Mouse (Mus musculus): Measurements from ENCODE around the gene Specc1. TPM values are rescaled to one million over a fixed set of nuclear protein-coding genes. Genes with fewer than 3 reads are reported as not detected.

Specc1 gene
- polyA plus RNA-seq, 1 experiment from 2014 or later = 8.7 TPM

DNA sequence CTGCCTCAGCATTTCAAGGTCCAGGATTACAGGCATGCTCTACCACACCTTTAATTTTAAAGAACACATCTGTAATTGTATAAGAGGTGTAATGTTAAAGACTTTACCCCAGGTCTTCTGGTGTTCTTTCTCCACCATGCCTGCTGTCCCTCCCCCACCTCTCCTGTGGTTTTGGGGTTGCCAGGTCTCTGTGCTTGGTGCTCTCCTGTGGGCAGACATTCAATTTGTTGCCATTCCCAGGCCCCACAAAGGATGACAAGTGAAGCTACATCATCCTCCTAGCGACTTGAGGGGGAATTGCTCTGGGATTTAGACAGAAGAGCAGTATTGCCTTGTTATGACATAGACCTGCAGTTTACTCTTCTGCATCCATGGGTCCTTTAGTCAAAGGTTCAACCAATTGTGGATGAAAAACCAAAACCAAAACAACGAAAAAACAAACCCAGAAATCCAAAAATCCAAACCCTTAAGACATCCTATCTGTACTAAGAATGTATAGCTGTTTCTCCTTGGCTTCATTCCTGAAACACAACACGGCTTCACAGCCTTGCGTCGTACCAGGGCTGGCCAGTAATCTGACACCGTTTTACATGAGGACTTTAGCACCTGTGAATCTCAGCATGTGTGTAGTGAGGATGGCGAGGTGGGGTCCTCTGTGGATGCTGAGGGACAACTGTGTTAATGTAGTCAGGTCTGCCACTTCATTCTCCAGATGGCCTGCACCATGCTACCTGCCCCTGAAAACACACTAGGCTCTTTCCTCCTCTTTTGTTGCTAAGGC, 15.1 kb downstream of the Specc1 start:
- WGBS = 25% methylated on average over 7 of the region's 7 CpGs
- no peak for TF ChIP-seq CTCF (IDR thresholded peaks at IDR 0.05; ENCODE audit: low read depth)
- no peak overlapping the region for H3K9ac ChIP-seq (ENCODE audit: low read depth, low read length)

GRCm38 (mm10) chr11:61974106-61974707, 17.6 kb downstream of the Specc1 start:
- DNase-seq (ENCODE audit: low spot score) (no peak), ATAC-seq (replicated peaks; ENCODE audit: low FRiP score, low read depth) (no peak)
- Histone ChIP-seq H3K9ac (ENCODE audit: low read depth, low read length) (no peak overlapping the region), H3K27me3 (ENCODE audit: insufficient read depth, low read length) (no peaks in the 10 kb centered on the region), H3K4me1 (replicated peaks; ENCODE audit: insufficient read depth, low read length) (0 out of 2 replicates have a peak, but pooled peaks cover 3% of the 10 kb centered on the region), H3K4me2 (ENCODE audit: low read length) (no peak overlapping the region), H3K4me3 (replicated peaks; ENCODE audit: low read depth, low read length) (no peak overlapping the region), H3K36me3 (ENCODE audit: insufficient read depth, low read length) (no peaks in the 10 kb centered on the region), H3K9me3 (replicated peaks; ENCODE audit: low read length) (no peaks in the 10 kb centered on the region), H3K27ac (no peak overlapping the region)
- TF ChIP-seq CTCF (IDR thresholded peaks at IDR 0.05; ENCODE audit: low read depth) = no peak
- whole genome bisulfite sequencing = 45% methylated on average over 13 of the region's 13 CpGs

More for the DNA sequence above, 15.1 kb downstream of the Specc1 start:
- Histone ChIP-seq H3K4me1 (replicated peaks; ENCODE audit: insufficient read depth, low read length) (0 out of 2 replicates have a peak, but pooled peaks cover 3% of the 10 kb centered on the region), H3K36me3 (ENCODE audit: insufficient read depth, low read length) (no peaks in the 10 kb centered on the region), H3K4me3 (replicated peaks; ENCODE audit: low read depth, low read length) (no peak overlapping the region), H3K27me3 (ENCODE audit: insufficient read depth, low read length) (no peaks in the 10 kb centered on the region), H3K27ac (no peak overlapping the region), H3K4me2 (ENCODE audit: low read length) (no peak overlapping the region), H3K9me3 (replicated peaks; ENCODE audit: low read length) (no peaks in the 10 kb centered on the region)
- DNase-seq (ENCODE audit: low spot score) (no peak), ATAC-seq (replicated peaks; ENCODE audit: low FRiP score, low read depth) (no peak)

DNA sequence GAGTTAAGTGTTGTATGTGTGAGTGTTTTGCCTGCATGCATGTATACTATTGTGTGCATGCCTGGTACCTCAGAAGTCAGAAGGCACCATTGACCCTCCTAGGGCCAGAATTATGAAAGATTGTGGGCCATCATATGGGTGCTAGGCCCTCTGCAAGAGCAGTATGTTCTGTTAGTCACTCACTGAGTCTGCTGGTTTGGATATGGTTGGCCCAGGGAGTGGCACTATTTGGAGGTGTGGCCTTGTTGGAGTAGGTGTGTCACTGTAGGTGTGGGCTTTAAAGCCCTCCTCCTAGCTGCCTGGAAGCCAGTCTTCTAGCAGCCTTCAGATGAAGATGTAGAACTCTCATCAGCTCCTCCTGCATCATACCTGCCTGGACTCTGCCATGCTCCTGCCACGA, 19.2 kb downstream of the Specc1 start:
- no peaks in the 10 kb centered on the region for H3K36me3 ChIP-seq (ENCODE audit: insufficient read depth, low read length)
- H3K27me3 ChIP-seq (ENCODE audit: insufficient read depth, low read length) = no peaks in the 10 kb centered on the region
- 0 out of 2 replicates have a peak, but pooled peaks cover under 1% of the 10 kb centered on the region for H3K4me1 ChIP-seq (replicated peaks; ENCODE audit: insufficient read depth, low read length)
- H3K4me3 ChIP-seq (replicated peaks; ENCODE audit: low read depth, low read length) = no peak overlapping the region
- no peak overlapping the region for H3K4me2 ChIP-seq (ENCODE audit: low read length)
- H3K27ac ChIP-seq = no peak overlapping the region
- no peaks in the 10 kb centered on the region for H3K9me3 ChIP-seq (replicated peaks; ENCODE audit: low read length)
- DNase-seq (ENCODE audit: low spot score) (no peak), ATAC-seq (replicated peaks; ENCODE audit: low FRiP score, low read depth) (no peak)
- no peak overlapping the region for H3K9ac ChIP-seq (ENCODE audit: low read depth, low read length)
- TF ChIP-seq CTCF (IDR thresholded peaks at IDR 0.05; ENCODE audit: low read depth) = no peak
- 60% methylated on average over 1 of the region's 1 CpGs for WGBS

- no peak overlapping the region for H3K4me3 ChIP-seq (replicated peaks; ENCODE audit: low read depth, low read length)
- no peaks in the 10 kb centered on the region for H3K27me3 ChIP-seq (ENCODE audit: insufficient read depth, low read length)
- TF ChIP-seq CTCF (IDR thresholded peaks at IDR 0.05; ENCODE audit: low read depth) = peak; percentile 37; the same call in 1 of the 2 replicates
- H3K9me3 ChIP-seq (replicated peaks; ENCODE audit: low read length) = no peaks in the 10 kb centered on the region
- DNase-seq (ENCODE audit: low spot score) = no peak
- no peak overlapping the region for H3K9ac ChIP-seq (ENCODE audit: low read depth, low read length)
- no peaks in the 10 kb centered on the region for H3K36me3 ChIP-seq (ENCODE audit: insufficient read depth, low read length)
- H3K4me1 ChIP-seq (replicated peaks; ENCODE audit: insufficient read depth, low read length) = no peaks in the 10 kb centered on the region
- ATAC-seq (replicated peaks; ENCODE audit: low FRiP score, low read depth) = no peak
- 76% methylated on average over 2 of the region's 2 CpGs for WGBS
- no peak overlapping the region for H3K27ac ChIP-seq
- H3K4me2 ChIP-seq (ENCODE audit: low read length) = no peak overlapping the region
Measured at GRCm38 (mm10) chr11:61981285-61981684, 24.7 kb downstream of the Specc1 start.

- DNase-seq (ENCODE audit: low spot score) (no peak), ATAC-seq (replicated peaks; ENCODE audit: low FRiP score, low read depth) (no peak)
- Histone ChIP-seq H3K4me2 (ENCODE audit: low read length) (no peak overlapping the region), H3K4me1 (replicated peaks; ENCODE audit: insufficient read depth, low read length) (no peaks in the 10 kb centered on the region), H3K27me3 (ENCODE audit: insufficient read depth, low read length) (no peaks in the 10 kb centered on the region), H3K9ac (ENCODE audit: low read depth, low read length) (no peak overlapping the region), H3K4me3 (replicated peaks; ENCODE audit: low read depth, low read length) (no peak overlapping the region), H3K36me3 (ENCODE audit: insufficient read depth, low read length) (no peaks in the 10 kb centered on the region), H3K27ac (no peak overlapping the region), H3K9me3 (replicated peaks; ENCODE audit: low read length) (no peaks in the 10 kb centered on the region)
- WGBS = 81% methylated on average over 9 of the region's 9 CpGs
- no peak for TF ChIP-seq CTCF (IDR thresholded peaks at IDR 0.05; ENCODE audit: low read depth)
Measured at GRCm38 (mm10) chr11:61982828-61983227, 26.3 kb downstream of the Specc1 start.

GRCm38 (mm10) chr11:61986939-61987338, 30.4 kb downstream of the Specc1 start:
- Histone ChIP-seq H3K36me3 (ENCODE audit: insufficient read depth, low read length) (no peaks in the 10 kb centered on the region), H3K4me1 (replicated peaks; ENCODE audit: insufficient read depth, low read length) (no peaks in the 10 kb centered on the region), H3K27me3 (ENCODE audit: insufficient read depth, low read length) (no peaks in the 10 kb centered on the region), H3K27ac (no peak overlapping the region), H3K4me3 (replicated peaks; ENCODE audit: low read depth, low read length) (no peak overlapping the region), H3K9ac (ENCODE audit: low read depth, low read length) (no peak overlapping the region), H3K4me2 (ENCODE audit: low read length) (no peak overlapping the region), H3K9me3 (replicated peaks; ENCODE audit: low read length) (no peaks in the 10 kb centered on the region)
- ATAC-seq (replicated peaks; ENCODE audit: low FRiP score, low read depth) (no peak), DNase-seq (ENCODE audit: low spot score) (no peak)
- 78% methylated on average over 4 of the region's 4 CpGs for WGBS
- TF ChIP-seq CTCF (IDR thresholded peaks at IDR 0.05; ENCODE audit: low read depth) = no peak
